Mouse (Mus musculus) lung, embryonic 14.5 days (tissue): Measurements from ENCODE around the gene Nsun2. TPM values are rescaled to one million over a fixed set of nuclear protein-coding genes. Genes with fewer than 3 reads are reported as not detected.

Source experiments
- ATAC-seq: fragments of 200-750 bp; cut with Nextera tagmentation; 2 replicates; pipeline ENCODE4 v1.8.0; 2017; ENCODE audit warnings: mild to moderate bottlenecking, moderate TSS enrichment, moderate library complexity; ENCODE audit not compliant: insufficient read depth
- DNase-seq: peaks from one replicate; pipeline ENCODE4 v3.0.0-alpha.2; 2015
- H3K27ac ChIP-seq: fragments of 300-500 bp; sonication (generic); 2 replicates; pipeline ENCODE4 v1.5.1; 2014; ENCODE audit warnings: low read depth, mild to moderate bottlenecking, moderate library complexity
- H3K27me3 ChIP-seq: fragments of 300-500 bp; sonication (generic); 2 replicates; pipeline ENCODE4 v1.6.1; 2014; ENCODE audit warnings: low read length, control low read depth; ENCODE audit not compliant: insufficient read depth
- H3K36me3 ChIP-seq: fragments of 300-500 bp; sonication (generic); 2 replicates; pipeline ENCODE4 v1.6.1; 2014; ENCODE audit warnings: control low read depth; ENCODE audit not compliant: insufficient read depth
- H3K4me1 ChIP-seq: fragments of 300-500 bp; sonication (generic); 2 replicates; pipeline ENCODE4 v1.6.1; 2014; ENCODE audit warnings: antibody characterized with exemption, control low read depth; ENCODE audit not compliant: insufficient read depth
- H3K4me2 ChIP-seq: fragments of 300-500 bp; sonication (generic); 2 replicates; pipeline ENCODE4 v1.6.1; 2014; ENCODE audit warnings: mild to moderate bottlenecking
- H3K4me3 ChIP-seq: fragments of 300-500 bp; sonication (generic); 2 replicates; pipeline ENCODE4 v1.5.1; 2014; ENCODE audit warnings: low read depth, low read length
- H3K9ac ChIP-seq: fragments of 300-500 bp; sonication (generic); 2 replicates; pipeline ENCODE4 v1.6.1; 2014
- H3K9me3 ChIP-seq: fragments of 300-500 bp; sonication (generic); 2 replicates; pipeline ENCODE4 v1.6.1; 2016; ENCODE audit warnings: low read depth, low read length, control low read depth
- CTCF ChIP-seq: IDR thresholded peaks from 2 replicates; pipeline ENCODE4 v1.5.1; 2016; ENCODE audit warnings: antibody characterized with exemption, low read depth
- WGBS: fragments of 180-500 bp; shearing (Covaris S2); extraction: QIAGEN DNeasy Blood & Tissue Kit; methylation state at CpG from one replicate; pipeline ENCODE4 v1.1.7; 2014; 5-methylcytosine and 5-hydroxymethylcytosine counted together
- polyA plus RNA-seq: library from polyadenylated mRNA; unstranded; fragments of >200 nt; fragmentation: Nextera tagmentation; extraction: Ambion mirVana; gene quantifications from 2 replicates; pipeline ENCODE4 v1.2.1, GENCODE M21; 2014

Nsun2 gene
- polyA plus RNA-seq, 1 experiment from 2014 or later, result 130 TPM

- H3K36me3 ChIP-seq, result peaks cover 22% of the 10 kb centered on the region
- no peaks in the 10 kb centered on the region for H3K27me3 ChIP-seq
- no peaks in the 10 kb centered on the region for H3K4me1 ChIP-seq
- ATAC-seq (0 out of 2 replicates have a peak, but pooled peaks have one; percentile 39), DNase-seq (no peak)
- H3K9me3 ChIP-seq, result no peaks in the 10 kb centered on the region
- TF ChIP-seq CTCF, result no peak
- H3K27ac ChIP-seq, result no peak overlapping the region
- no peak overlapping the region for H3K4me2 ChIP-seq
- no peak overlapping the region for H3K4me3 ChIP-seq
- 67% methylated on average over 5 of the region's 5 CpGs for WGBS
- no peak overlapping the region for H3K9ac ChIP-seq
Measured at GRCm38 (mm10) chr13:69642656-69643216, 109.2 kb downstream of the Nsun2 start.

- TF ChIP-seq CTCF, result no peak
- Histone ChIP-seq H3K9me3 (no peaks in the 10 kb centered on the region), H3K4me1 (no peaks in the 10 kb centered on the region), H3K4me3 (no peak overlapping the region), H3K27me3 (no peaks in the 10 kb centered on the region), H3K9ac (no peak overlapping the region), H3K4me2 (no peak overlapping the region), H3K36me3 (peaks cover 14% of the 10 kb centered on the region; the same call in 1 of the 2 replicates), H3K27ac (no peak overlapping the region)
- ATAC-seq (no peak), DNase-seq (no peak)
- WGBS, result 82% methylated on average over 2 of the region's 2 CpGs
Measured at GRCm38 (mm10) chr13:69643937-69644336, 110.4 kb downstream of the Nsun2 start.

DNA sequence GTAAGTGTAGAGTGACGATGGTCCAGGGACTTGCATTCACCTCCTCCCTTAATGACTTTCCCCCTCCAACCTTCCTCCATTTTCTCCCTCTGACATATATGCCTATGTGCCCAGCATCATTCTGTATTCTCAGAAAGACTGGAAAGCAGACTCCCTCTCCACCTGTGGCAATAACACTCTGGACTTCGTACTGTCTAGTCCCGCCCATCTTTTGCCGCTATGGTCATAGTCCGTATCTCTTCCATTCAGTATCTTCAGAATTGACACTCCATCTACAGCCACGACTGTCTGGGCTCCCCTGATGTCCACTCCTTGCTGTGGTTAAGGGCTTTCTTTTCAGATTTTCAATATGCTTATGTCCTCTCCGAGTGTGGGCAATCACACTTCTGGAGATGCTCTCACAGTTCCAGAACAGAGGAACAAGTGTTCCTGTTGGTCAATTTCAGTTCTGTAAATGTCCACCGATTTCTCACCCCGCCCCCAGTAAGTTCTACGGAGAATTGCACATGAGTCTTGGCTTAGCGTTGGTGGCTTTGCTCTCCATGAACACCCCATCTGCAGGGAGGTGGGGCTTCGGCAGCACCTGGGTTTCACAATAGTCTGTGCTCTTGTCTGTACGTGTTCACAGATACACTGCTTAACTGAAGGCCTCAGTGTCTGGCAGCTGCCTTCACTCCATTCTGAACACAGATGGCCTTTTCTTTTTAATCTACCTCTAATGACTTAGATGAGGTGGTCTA lies 111.1 kb downstream of the Nsun2 start:
- H3K9me3 ChIP-seq, result no peaks in the 10 kb centered on the region
- DNase-seq (no peak), ATAC-seq (no peak)
- H3K36me3 ChIP-seq, result peaks cover 8% of the 10 kb centered on the region; the same call in 1 of the 2 replicates
- no peak overlapping the region for H3K4me3 ChIP-seq
- H3K9ac ChIP-seq, result no peak overlapping the region
- H3K4me2 ChIP-seq, result no peak overlapping the region
- H3K27me3 ChIP-seq, result no peaks in the 10 kb centered on the region
- H3K4me1 ChIP-seq, result no peaks in the 10 kb centered on the region
- WGBS, result 75% methylated on average over 13 of the region's 13 CpGs
- no peak overlapping the region for H3K27ac ChIP-seq
- TF ChIP-seq CTCF, result no peak

DNA sequence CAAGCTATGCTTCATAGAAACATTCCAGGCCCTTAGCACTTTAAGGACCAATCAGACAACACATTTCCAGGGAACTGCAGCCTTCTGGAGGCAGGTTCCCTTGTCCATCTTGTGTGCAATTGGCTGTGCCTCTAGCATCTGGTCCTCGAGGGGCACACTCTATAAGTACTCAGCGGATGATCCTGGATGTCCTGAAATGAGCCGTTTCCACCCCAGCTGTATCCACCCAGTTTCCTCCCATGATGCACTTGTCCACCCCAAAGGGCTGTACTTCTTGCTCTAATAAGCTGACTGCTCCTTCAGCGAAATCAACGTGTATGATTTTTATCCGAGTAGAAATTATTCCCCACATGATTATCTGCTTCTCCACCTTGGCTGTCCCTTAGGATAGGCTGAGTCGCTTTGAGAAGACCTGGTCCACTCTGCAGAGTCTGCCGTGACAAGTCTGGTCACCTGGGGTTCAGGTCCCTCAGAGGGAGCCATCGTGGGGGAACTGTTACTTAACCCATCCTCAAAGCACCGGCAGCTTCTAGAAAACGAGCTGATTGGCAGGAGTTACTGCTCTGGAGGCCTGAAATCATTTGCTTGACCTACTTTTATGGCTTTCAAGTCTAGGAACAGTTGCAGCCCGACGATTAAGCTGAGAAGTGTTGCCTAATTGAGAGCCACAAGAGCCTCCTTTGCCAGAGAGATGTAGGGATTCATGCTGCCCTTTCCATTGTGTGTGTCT lies 112.3 kb downstream of the Nsun2 start:
- WGBS, result 71% methylated on average over 13 of the region's 13 CpGs

GRCm38 (mm10) chr13:69646481-69646880 lies 112.9 kb downstream of the Nsun2 start:
- ATAC-seq, result no peak
- Histone ChIP-seq H3K4me3 (no peak overlapping the region), H3K27me3 (no peaks in the 10 kb centered on the region), H3K36me3 (no peaks in the 10 kb centered on the region), H3K9ac (no peak overlapping the region), H3K9me3 (no peaks in the 10 kb centered on the region), H3K4me1 (no peaks in the 10 kb centered on the region), H3K27ac (no peak overlapping the region), H3K4me2 (no peak overlapping the region)
- no peak for DNase-seq
- no peak for TF ChIP-seq CTCF
- WGBS, result 72% methylated on average over 9 of the region's 9 CpGs

More for the DNA sequence above, 112.3 kb downstream of the Nsun2 start:
- Histone ChIP-seq H3K27me3 (no peaks in the 10 kb centered on the region), H3K9me3 (no peaks in the 10 kb centered on the region), H3K4me1 (no peaks in the 10 kb centered on the region), H3K4me2 (no peak overlapping the region), H3K27ac (no peak overlapping the region), H3K36me3 (no peaks in the 10 kb centered on the region), H3K9ac (no peak overlapping the region), H3K4me3 (no peak overlapping the region)
- no peak for DNase-seq
- TF ChIP-seq CTCF, result no peak
- no peak for ATAC-seq

GRCm38 (mm10) chr13:69654508-69654907 lies 121.0 kb downstream of the Nsun2 start:
- TF ChIP-seq CTCF, result no peak
- no peak for ATAC-seq
- 57% methylated on average over 3 of the region's 3 CpGs for WGBS

GRCm38 (mm10) chr13:69672121-69672520 lies 138.6 kb downstream of the Nsun2 start:
- Histone ChIP-seq H3K4me1 (no peaks in the 10 kb centered on the region), H3K27ac (no peak overlapping the region), H3K36me3 (no peaks in the 10 kb centered on the region), H3K27me3 (no peaks in the 10 kb centered on the region), H3K4me3 (no peak overlapping the region), H3K4me2 (no peak overlapping the region), H3K9ac (no peak overlapping the region), H3K9me3 (no peaks in the 10 kb centered on the region)
- TF ChIP-seq CTCF, result no peak
- 79% methylated on average over 5 of the region's 5 CpGs for WGBS
- no peak for DNase-seq
- ATAC-seq, result no peak

More at GRCm38 (mm10) chr13:69654508-69654907, 121.0 kb downstream of the Nsun2 start:
- Histone ChIP-seq H3K4me1 (no peaks in the 10 kb centered on the region), H3K9ac (no peak overlapping the region), H3K27me3 (no peaks in the 10 kb centered on the region), H3K27ac (no peak overlapping the region), H3K4me3 (no peak overlapping the region), H3K9me3 (no peaks in the 10 kb centered on the region), H3K36me3 (no peaks in the 10 kb centered on the region), H3K4me2 (no peak overlapping the region)
- DNase-seq, result no peak
